Mouse (Mus musculus) MEL (cell line): ENCODE measurements around the gene Apobec3.

Experiments used
- CTCF ChIP-seq, 3 experiments: IDR thresholded peaks in 2 of 3; conservative IDR thresholded peaks in 1 of 3; 2 replicates each; pipeline ENCODE4 v1.5.1; 2011 to 2012; ENCODE audit warnings: low read length in 3 of 3, low read depth in 2 of 3, mild to moderate bottlenecking in 2 of 3, improper control_type of control experiment in 1 of 3, inconsistent platforms in 1 of 3, mixed read lengths in 1 of 3, moderate library complexity in 1 of 3; ENCODE audit not compliant: control insufficient read depth in 1 of 3, insufficient read depth in 1 of 3, poor library complexity in 1 of 3, severe bottlenecking in 1 of 3
- MAX ChIP-seq: IDR thresholded peaks from 2 replicates; pipeline ENCODE4 v1.6.1; 2011; ENCODE audit warnings: low read length, improper control_type of control experiment
- POLR2A ChIP-seq, 2 experiments: IDR thresholded peaks; 2 replicates each; pipeline ENCODE4 v1.6.1; 2011 to 2012; ENCODE audit warnings: low read length in 2 of 2, mild to moderate bottlenecking in 2 of 2, control low read depth in 1 of 2, improper control_type of control experiment in 1 of 2, low read depth in 1 of 2, moderate library complexity in 1 of 2; ENCODE audit not compliant: control insufficient read depth in 1 of 2, insufficient read depth in 1 of 2, poor library complexity in 1 of 2
- SMC3 ChIP-seq: IDR thresholded peaks from 2 replicates; pipeline ENCODE4 v1.6.1; 2011; ENCODE audit warnings: low read depth, low read length, improper control_type of control experiment
- UBTF ChIP-seq: IDR thresholded peaks from 2 replicates; pipeline ENCODE4 v1.6.1; 2012; ENCODE audit warnings: low read depth, mild to moderate bottlenecking, inconsistent platforms, low read length, improper control_type of control experiment, moderate library complexity, borderline replicate concordance; ENCODE audit not compliant: insufficient read depth
- USF1 ChIP-seq: IDR thresholded peaks from 2 replicates; pipeline ENCODE4 v1.6.1; 2014; ENCODE audit warnings: low read depth, mild to moderate bottlenecking, inconsistent platforms, low read length, improper control_type of control experiment, moderate library complexity
- ZC3H11A ChIP-seq: IDR thresholded peaks from 2 replicates; pipeline ENCODE4 v1.6.1; 2012; ENCODE audit warnings: low read depth, mild to moderate bottlenecking, inconsistent platforms, low read length, improper control_type of control experiment
- ZMIZ1 ChIP-seq: IDR thresholded peaks from 2 replicates; pipeline ENCODE4 v1.6.1; 2012; ENCODE audit warnings: low read depth, mild to moderate bottlenecking, inconsistent platforms, low read length, improper control_type of control experiment, moderate library complexity

DNA sequence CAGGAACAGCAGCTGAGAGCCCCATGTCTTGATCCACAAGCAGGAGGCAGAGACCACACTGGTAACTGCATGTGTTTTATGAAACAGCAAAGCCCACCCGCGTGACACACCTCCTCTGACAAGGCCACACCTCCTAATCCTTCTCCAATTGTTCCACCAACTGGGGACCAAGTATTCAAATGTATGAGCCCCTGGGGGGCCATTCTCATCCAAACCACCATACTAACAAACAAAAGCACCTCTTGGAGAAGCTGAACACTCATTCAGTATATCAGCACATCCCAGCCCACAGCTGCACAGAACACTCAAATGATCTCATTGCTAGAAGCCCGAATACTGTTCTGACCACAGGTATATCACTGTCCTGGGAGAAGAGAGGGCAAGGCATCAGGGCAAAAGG, 52.1 kb downstream of the Apobec3 start:
- TF ChIP-seq UBTF (no peak), MAX (no peak), ZMIZ1 (no peak), USF1 (no peak), ZC3H11A (no peak), SMC3 (no peak), CTCF (IDR thresholded peaks at IDR 0.05 in 2 of 3, conservative IDR thresholded peaks at IDR 0.05 in 1 of 3; ENCODE audit: control insufficient read depth in 1 of 3, insufficient read depth in 1 of 3, low read depth in 2 of 3, low read length in 3 of 3, poor library complexity in 1 of 3, severe bottlenecking in 1 of 3) (no peak), POLR2A (IDR thresholded peaks at IDR 0.05; ENCODE audit: control insufficient read depth in 1 of 2, insufficient read depth in 1 of 2, low read depth in 1 of 2, low read length in 2 of 2, poor library complexity in 1 of 2) (no peak)
